Mouse (Mus musculus) adipocyte (in vitro differentiated cells): ENCODE data around the gene Stk25.

Source experiments
- DNase-seq: peaks from one replicate; pipeline ENCODE4 v3.0.0-alpha.2; 2016; ENCODE audit warnings: low spot score

The Stk25 gene

DNA sequence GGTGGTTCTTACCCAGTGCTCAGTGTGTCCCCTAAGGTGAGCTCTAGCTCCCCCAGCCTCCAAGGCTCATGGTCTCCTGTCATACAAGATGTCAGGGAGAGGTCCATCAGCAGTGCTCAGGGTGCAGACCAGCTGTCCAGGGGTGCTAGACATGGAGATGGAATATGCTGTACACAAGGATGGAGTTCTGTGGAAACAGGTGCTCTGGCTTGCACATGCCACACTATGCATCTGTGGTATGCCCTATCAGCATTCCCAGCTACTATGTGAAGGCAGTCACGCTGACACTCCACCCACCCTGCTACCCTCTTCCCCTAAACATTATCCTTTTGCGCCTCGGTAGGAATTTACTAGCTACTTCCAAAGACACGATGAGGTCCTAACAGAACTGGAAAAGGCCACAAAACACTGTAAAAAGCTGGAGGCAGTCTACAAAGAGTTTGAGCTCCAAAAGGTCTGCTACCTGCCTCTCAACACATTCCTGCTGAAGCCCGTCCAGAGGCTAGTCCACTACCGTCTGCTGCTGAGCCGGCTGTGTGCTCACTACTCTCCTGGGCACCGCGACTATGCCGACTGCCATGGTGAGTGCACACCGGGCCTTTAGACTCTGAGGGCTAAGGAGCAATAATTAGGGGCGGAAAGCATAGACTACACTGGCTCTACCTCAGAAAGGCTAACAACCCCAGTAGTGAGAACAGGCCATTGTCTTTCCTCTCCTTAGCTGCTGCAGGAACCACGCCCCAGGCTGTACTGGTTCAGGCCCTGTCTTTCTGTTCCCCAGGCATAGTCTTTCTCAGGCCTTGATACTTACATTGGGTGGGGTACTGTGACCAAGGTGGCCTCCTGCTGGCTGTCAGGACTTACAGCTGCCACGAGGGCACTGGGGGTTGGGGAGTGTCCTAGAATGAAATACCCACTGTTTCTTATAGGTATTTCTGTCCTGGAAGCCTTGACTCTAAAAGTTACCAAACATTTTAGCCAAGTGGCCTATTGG, 51.1 kb downstream of the Stk25 start:
- DNase-seq = no peak

DNA sequence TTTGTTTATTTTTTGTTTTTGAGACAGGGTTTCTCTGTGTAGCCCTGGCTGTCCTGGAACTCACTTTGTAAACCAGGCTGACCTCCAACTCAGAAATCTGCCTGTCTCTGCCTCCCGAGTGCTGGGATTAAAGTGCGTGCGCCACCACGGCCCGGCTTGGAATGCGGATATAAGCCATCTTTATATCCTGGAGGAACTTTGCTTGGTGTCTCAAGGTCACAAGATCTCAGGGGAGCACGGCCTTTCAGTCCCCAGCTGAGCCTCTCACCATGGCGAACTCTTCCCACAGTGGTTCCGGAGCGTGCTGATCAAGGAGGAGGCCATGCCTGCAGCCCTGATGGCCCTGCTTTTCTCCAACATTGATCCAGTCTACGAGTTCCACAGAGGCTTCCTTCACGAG, 54.5 kb downstream of the Stk25 start:
- no peak for DNase-seq

- no peak for DNase-seq
These were observed 55.5 kb downstream of the Stk25 start for GRCm38 (mm10) chr1:93602911-93603310.

DNA sequence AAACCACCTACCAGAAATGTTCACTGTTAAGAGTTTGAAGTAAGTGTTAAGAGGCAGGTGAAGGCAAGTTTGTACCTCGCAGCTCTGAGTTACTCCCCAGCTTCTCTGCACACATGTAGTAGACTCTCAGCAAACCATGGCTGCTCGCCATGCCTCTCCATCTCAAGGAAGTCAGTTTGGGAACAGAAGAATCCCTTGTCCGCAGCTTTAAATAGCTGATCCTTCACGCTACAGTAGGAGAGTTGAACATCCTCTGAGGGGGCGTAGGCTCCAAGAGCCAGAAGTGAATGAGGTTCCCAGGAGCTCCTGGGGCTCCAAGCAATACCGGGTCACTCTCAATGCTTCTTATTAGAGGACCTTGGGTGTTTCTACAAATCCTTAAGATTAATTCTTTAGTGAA, 62.5 kb downstream of the Stk25 start:
- no peak for DNase-seq

GRCm38 (mm10) chr1:93593960-93594359, 64.5 kb downstream of the Stk25 start:
- DNase-seq = no peak

DNA sequence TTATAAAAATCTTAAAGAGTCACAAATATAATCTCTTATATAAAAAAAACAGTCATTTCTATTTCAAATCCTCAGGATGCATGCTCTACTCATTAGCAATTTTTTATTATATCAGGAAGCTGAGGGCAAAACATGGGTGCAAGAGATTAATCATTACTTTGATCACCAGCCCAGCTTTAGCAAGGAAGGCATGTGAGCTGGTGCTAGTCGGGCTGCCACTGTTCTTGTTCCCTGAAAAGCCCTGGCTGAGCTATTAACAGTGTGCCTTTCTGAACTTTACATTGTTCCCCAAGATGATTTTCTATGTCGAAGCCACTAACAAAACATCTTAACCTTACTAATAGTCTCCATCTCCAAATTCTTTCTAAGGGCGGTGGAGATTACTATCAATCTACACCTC, 70.1 kb downstream of the Stk25 start:
- no peak for DNase-seq

- no peak for DNase-seq
These were observed 76.9 kb downstream of the Stk25 start for GRCm38 (mm10) chr1:93581545-93581944.

- DNase-seq = no peak
These were observed 80.6 kb downstream of the Stk25 start for GRCm38 (mm10) chr1:93577861-93578260.

GRCm38 (mm10) chr1:93577066-93577465, 81.4 kb downstream of the Stk25 start:
- DNase-seq = no peak
